Mouse (Mus musculus) ES-E14 (cell line): ENCODE results near the gene Map2k5. TPM values are rescaled to one million over a fixed set of nuclear protein-coding genes. Genes with fewer than 3 reads are reported as not detected.

Experiments used
- DNase-seq: peaks from one replicate; pipeline ENCODE4 v3.0.0-alpha.2; 2013; ENCODE audit warnings: low read depth, low spot score
- H3K27ac ChIP-seq: 2 replicates; pipeline ENCODE4 v1.5.1; 2012; ENCODE audit warnings: low read depth, mild to moderate bottlenecking, low read length, moderate library complexity, mixed read lengths; ENCODE audit not compliant: poor library complexity, insufficient read depth, severe bottlenecking
- H3K36me3 ChIP-seq: 2 replicates; pipeline ENCODE4 v1.6.1; 2012; ENCODE audit warnings: mild to moderate bottlenecking, low read length, moderate library complexity, mixed read lengths; ENCODE audit not compliant: control insufficient read depth, poor library complexity, insufficient read depth, severe bottlenecking
- H3K4me1 ChIP-seq, 2 experiments: fragments of 150-350 bp in 1 of 2; sonication (generic) in 1 of 2; 2 replicates each; pipeline ENCODE4 v1.6.1; 2012; ENCODE audit warnings: low read length in 2 of 2, mild to moderate bottlenecking in 1 of 2, mixed read lengths in 1 of 2; ENCODE audit not compliant: control insufficient read depth in 2 of 2, insufficient read depth in 2 of 2, poor library complexity in 1 of 2
- H3K4me3 ChIP-seq, 2 experiments: fragments of 150-350 bp in 1 of 2; sonication (generic) in 1 of 2; 2 replicates each; pipeline ENCODE4 v1.5.1; 2012; ENCODE audit warnings: low read length in 2 of 2, low read depth in 1 of 2, mild to moderate bottlenecking in 1 of 2, mixed read lengths in 1 of 2; ENCODE audit not compliant: insufficient read depth in 1 of 2, poor library complexity in 1 of 2, severe bottlenecking in 1 of 2
- H3K9ac ChIP-seq: 2 replicates; pipeline ENCODE4 v1.6.1; 2012; ENCODE audit warnings: low read depth, mild to moderate bottlenecking, low read length, mixed read lengths; ENCODE audit not compliant: poor library complexity, insufficient read depth, severe bottlenecking
- H3K9me3 ChIP-seq: fragments of 150-350 bp; sonication (generic); 2 replicates; pipeline ENCODE4 v1.6.1; 2012; ENCODE audit warnings: low read depth, mild to moderate bottlenecking, low read length; ENCODE audit not compliant: control insufficient read depth, insufficient read depth
- CHD2 ChIP-seq: IDR thresholded peaks from 2 replicates; pipeline ENCODE4 v1.6.1; 2014; ENCODE audit warnings: mild to moderate bottlenecking, low read depth, low read length, inconsistent platforms
- HCFC1 ChIP-seq: IDR thresholded peaks from 2 replicates; pipeline ENCODE4 v1.6.1; 2012; ENCODE audit warnings: low read length, inconsistent platforms, borderline replicate concordance; ENCODE audit not compliant: insufficient read depth
- MAFK ChIP-seq: IDR thresholded peaks from 2 replicates; pipeline ENCODE4 v1.6.1; 2014; ENCODE audit warnings: mild to moderate bottlenecking, low read depth, low read length, inconsistent platforms; ENCODE audit not compliant: insufficient read depth
- ZC3H11A ChIP-seq: IDR thresholded peaks from 2 replicates; pipeline ENCODE4 v1.6.1; 2012; ENCODE audit warnings: low read depth, mild to moderate bottlenecking, inconsistent platforms, low read length, borderline replicate concordance
- ZNF384 ChIP-seq: IDR thresholded peaks from 2 replicates; pipeline ENCODE4 v1.6.1; 2012; ENCODE audit warnings: low read depth, low read length, inconsistent platforms
- in situ Hi-C, 2 experiments: fragments of 600-800 bp; cut with MboI; formaldehyde crosslinking; loops; one replicate each; pipeline ENCODE4 v1.15.1; 2025; ENCODE audit warnings: low sequenced_read_pairs in 2 of 2, inconsistent platforms in 1 of 2; ENCODE audit not compliant: unreplicated experiment in 2 of 2
- total RNA-seq: library from RNA; depleted of rRNA; stranded (reverse); fragments of 300-350 nt; gene quantifications from 2 replicates; pipeline ENCODE4 v1.2.3, GENCODE M21; 2012

Gene Map2k5
- total RNA-seq, 1 experiment, result 8.3 TPM

DNA sequence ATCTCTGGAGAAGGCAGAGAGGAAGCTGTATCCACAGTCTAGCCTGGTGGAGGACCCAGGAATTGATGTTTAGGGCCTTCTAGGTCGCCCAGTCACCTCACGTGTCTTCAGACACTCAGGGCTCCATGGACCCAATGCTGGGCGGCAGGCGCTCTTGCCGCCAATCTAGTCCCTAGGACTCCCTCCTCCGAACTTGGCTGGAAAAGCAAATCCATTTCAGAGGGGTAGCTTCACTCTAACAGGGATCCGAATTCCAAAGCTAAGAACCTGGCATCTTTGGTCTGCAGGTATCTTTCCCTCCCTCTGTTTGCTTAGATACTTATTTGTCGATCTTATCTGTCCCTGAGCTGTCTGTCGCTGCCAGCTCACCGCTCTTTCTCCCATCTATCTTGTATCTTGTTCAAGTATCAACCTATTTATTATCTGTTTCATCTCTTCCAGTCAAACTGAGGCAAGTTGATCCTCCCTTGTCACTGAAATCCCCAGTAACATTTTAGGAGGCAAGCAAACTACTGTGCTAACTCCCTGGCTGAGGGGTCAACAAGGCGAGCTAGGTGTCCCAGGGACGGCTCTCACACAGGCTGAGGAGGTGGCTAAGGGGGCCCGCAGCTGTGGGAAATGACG lies 229.8 kb downstream of the Map2k5 start:
- TF ChIP-seq ZC3H11A (no peak), MAFK (no peak), ZNF384 (no peak), CHD2 (no peak), HCFC1 (no peak)
- in situ Hi-C loops, result loop anchor here (10.0 to 25.0 kb wide), 2 partner anchors 689 to 1237 kb away; partner anchors contain the start of gene Megf11 (in 1 of the 2)
- Histone ChIP-seq H3K4me3 (no peak overlapping the region), H3K27ac (no peak overlapping the region), H3K36me3 (no peaks in the 10 kb centered on the region), H3K4me1 (peaks cover 0 to 8% of the 10 kb centered on the region in 2 experiments; a peak in 1 of 4 replicates), H3K9me3 (no peaks in the 10 kb centered on the region), H3K9ac (no peak overlapping the region)
- DNase-seq, result no peak

DNA sequence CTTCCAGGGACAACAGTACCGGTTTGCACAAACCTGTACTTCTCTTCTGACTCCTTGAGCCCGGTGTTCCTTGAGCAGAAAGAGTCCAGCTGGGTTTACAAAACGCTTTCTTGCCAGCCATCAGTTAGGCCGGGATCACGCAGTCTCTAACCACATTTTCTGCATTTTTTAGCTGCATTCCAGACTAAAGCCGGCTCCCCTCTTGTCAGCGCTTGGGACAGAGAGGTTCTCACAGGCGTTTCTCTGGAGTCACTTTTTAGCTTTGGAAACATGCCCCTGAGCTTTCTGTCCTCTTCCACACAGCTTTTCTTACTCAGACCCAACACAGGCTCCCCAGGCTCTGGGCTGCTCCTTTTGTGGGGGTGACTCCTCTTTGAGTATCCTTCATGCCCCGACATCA lies 230.4 kb downstream of the Map2k5 start:
- H3K9ac ChIP-seq, result no peak overlapping the region
- in situ Hi-C loops, result loop anchor here (10.0 to 25.0 kb wide), 2 partner anchors 690 to 1238 kb away; partner anchors contain the start of gene Megf11 (in 1 of the 2)
- peaks cover 0 to 8% of the 10 kb centered on the region in 2 experiments; a peak in 1 of 4 replicates for H3K4me1 ChIP-seq
- no peak overlapping the region; a peak in 1 of 4 replicates for H3K4me3 ChIP-seq
- no peak for TF ChIP-seq HCFC1
- no peak for TF ChIP-seq ZNF384
- TF ChIP-seq ZC3H11A, result no peak
- TF ChIP-seq MAFK, result no peak
- no peak for TF ChIP-seq CHD2
- DNase-seq, result no peak
- no peaks in the 10 kb centered on the region for H3K9me3 ChIP-seq
- no peak overlapping the region for H3K27ac ChIP-seq
- H3K36me3 ChIP-seq, result no peaks in the 10 kb centered on the region

- TF ChIP-seq ZNF384 (no peak), HCFC1 (no peak), ZC3H11A (no peak), CHD2 (no peak), MAFK (no peak)
- Histone ChIP-seq H3K27ac (no peak overlapping the region), H3K4me1 (peaks cover 0 to 8% of the 10 kb centered on the region in 2 experiments; a peak in 1 of 4 replicates), H3K9ac (no peak overlapping the region), H3K9me3 (no peaks in the 10 kb centered on the region), H3K4me3 (peak overlapping the region; percentile 26 to 39; a peak in 3 of 4 replicates), H3K36me3 (no peaks in the 10 kb centered on the region)
- no peak for DNase-seq
- in situ Hi-C loops, result loop anchor here (10.0 to 25.0 kb wide), 2 partner anchors 690 to 1238 kb away; partner anchors contain the start of gene Megf11 (in 1 of the 2)
Measured at GRCm38 (mm10) chr9:63146856-63147274, 230.8 kb downstream of the Map2k5 start.

DNA sequence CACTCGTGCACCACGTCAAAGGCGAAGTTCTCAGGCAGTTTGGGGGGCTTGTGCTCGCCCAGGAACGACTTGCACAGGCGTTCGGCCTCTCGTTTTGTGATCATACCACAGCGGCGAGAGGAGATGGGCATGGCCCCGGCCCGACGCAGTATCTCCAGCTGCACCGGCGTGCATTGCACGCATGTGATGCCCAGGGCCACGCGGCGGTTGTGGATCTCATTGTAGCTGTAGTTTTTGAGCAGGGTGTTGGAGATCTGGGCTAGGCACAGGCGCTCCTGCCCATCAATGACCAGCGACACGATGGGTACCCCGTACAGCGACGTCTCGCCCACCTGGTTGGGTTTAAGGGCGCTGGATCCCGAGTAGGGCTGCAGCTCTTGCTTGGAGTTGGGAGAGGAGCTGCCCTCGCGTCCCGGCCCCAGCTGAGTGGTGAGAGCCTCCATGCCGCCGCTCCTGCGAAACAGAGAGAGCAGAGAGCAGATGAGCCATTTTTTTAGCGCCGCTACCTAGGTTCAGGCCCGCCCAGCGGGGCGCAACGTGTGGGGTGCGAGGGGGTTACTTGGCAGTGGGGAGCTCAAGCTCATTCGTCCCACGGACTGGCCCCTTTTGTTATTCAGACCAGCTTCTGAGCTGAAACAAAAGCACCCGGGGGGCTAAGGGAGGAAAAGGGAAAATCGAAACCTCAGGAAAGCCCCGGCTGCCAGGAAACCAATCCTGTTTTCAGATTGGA lies 231.4 kb downstream of the Map2k5 start:
- Histone ChIP-seq H3K4me1 (peaks cover 0 to 8% of the 10 kb centered on the region in 2 experiments; a peak in 1 of 4 replicates), H3K9ac (no peak overlapping the region), H3K27ac (no peak overlapping the region), H3K4me3 (peak overlapping the region; percentile 26 to 39; a peak in 3 of 4 replicates), H3K9me3 (no peaks in the 10 kb centered on the region), H3K36me3 (no peaks in the 10 kb centered on the region)
- no peak for DNase-seq
- TF ChIP-seq ZC3H11A, result no peak
- in situ Hi-C loops, result loop anchor here (10.0 to 25.0 kb wide), 2 partner anchors 691 to 1239 kb away; partner anchors contain the start of gene Megf11 (in 1 of the 2)
